Mouse (Mus musculus) lung, embryonic 16.5 days (tissue): ENCODE results near the gene Vcl. TPM values are rescaled to one million over a fixed set of nuclear protein-coding genes. Genes with fewer than 3 reads are reported as not detected.

Source experiments
- ATAC-seq: fragments of 200-750 bp; cut with Nextera tagmentation; 2 replicates; pipeline ENCODE4 v1.8.0; 2017; ENCODE audit warnings: low read depth, mild to moderate bottlenecking, moderate library complexity
- H3K27ac ChIP-seq: fragments of 300-500 bp; sonication (generic); 2 replicates; pipeline ENCODE4 v1.5.1; 2014; ENCODE audit warnings: mild to moderate bottlenecking, control low read depth, low read length
- H3K27me3 ChIP-seq: fragments of 300-500 bp; sonication (generic); 2 replicates; pipeline ENCODE4 v1.6.1; 2014; ENCODE audit warnings: low read depth, low read length, mixed read lengths; ENCODE audit not compliant: control insufficient read depth, insufficient read depth
- H3K36me3 ChIP-seq: fragments of 300-500 bp; sonication (generic); 2 replicates; pipeline ENCODE4 v1.6.1; 2014; ENCODE audit warnings: low read length; ENCODE audit not compliant: control insufficient read depth, insufficient read depth
- H3K4me1 ChIP-seq: fragments of 300-500 bp; sonication (generic); replicated peaks from 2 replicates; pipeline ENCODE4 v1.6.1; 2014; ENCODE audit warnings: low read length, mixed read lengths; ENCODE audit not compliant: control insufficient read depth, insufficient read depth
- H3K4me2 ChIP-seq: fragments of 300-500 bp; sonication (generic); 2 replicates; pipeline ENCODE4 v1.6.1; 2014; ENCODE audit warnings: low read depth, low read length, control low read depth
- H3K4me3 ChIP-seq: fragments of 300-500 bp; sonication (generic); 2 replicates; pipeline ENCODE4 v1.5.1; 2014; ENCODE audit warnings: mild to moderate bottlenecking, low read length, control low read depth
- H3K9ac ChIP-seq: fragments of 300-500 bp; sonication (generic); 2 replicates; pipeline ENCODE4 v1.6.1; 2014; ENCODE audit warnings: low read length, control low read depth
- H3K9me3 ChIP-seq: fragments of 300-500 bp; sonication (generic); 2 replicates; pipeline ENCODE4 v1.6.1; 2016; ENCODE audit warnings: low read length; ENCODE audit not compliant: control insufficient read depth
- WGBS: fragments of 180-500 bp; shearing (Covaris S2); extraction: QIAGEN DNeasy Blood & Tissue Kit; methylation state at CpG from one replicate; pipeline ENCODE4 v1.1.7; 2014; 5-methylcytosine and 5-hydroxymethylcytosine counted together
- polyA plus RNA-seq: library from polyadenylated mRNA; unstranded; fragments of >200 nt; fragmentation: Nextera tagmentation; extraction: Ambion mirVana; gene quantifications from 2 replicates; pipeline ENCODE4 v1.2.1, GENCODE M21; 2015

Gene Vcl
- polyA plus RNA-seq: 70.5 and 72.3 TPM in 2 replicates

DNA sequence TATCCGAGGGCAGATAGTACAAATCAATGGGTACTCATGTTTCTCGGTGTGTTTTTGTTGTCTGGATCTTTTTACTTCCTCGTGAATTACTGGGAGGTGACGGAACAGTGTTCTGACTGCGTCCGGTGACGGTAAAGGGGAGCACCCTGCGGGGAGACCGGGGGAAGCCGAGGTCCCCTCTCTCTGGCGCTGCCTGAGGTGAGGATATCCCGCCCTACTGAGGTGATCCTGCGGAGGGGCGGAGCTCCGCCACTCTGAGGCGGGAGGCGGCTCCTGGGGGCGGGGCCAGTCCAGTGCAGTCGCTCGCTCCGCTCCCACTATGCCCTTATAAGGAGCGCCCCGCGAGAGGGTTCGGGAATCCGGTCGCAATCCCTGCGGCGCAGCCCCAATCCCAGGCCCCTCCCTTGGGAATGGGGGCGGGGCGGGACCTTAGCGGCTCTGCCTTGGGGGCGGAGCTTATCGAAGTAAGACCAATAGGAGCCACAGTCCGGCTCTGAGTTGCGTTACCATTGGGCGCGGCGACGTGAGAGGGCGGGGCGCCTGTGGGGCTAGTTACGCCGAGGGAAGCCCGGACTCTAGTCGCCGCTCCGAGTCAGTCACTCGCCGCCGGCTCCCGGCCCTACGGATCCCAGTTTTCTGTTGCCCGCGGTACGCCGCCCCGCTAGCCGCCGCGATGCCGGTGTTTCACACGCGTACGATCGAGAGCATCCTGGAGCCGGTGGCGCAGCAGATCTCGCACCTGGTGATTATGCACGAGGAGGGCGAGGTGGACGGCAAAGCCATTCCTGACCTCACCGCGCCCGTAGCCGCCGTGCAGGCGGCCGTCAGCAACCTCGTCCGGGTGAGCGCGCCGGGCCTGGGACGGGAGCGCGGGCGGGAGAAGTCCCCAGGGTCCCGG is at the start of gene Vcl:
Vcl (plus strand) TSS at position 551 of the 898 bp plus-strand sequence.
- Histone ChIP-seq H3K4me3 (peak within 1 kb of the TSS; percentile 82), H3K27me3 (no peaks in the 10 kb centered on the region), H3K27ac (peak within 1 kb of the TSS; percentile 88), H3K9ac (peak within 1 kb of the TSS; percentile 84), H3K36me3 (no peaks in the 10 kb centered on the region), H3K4me1 (peaks cover 13% of the 10 kb centered on the region), H3K9me3 (no peaks in the 10 kb centered on the region), H3K4me2 (peak within 1 kb of the TSS; percentile 70)
- WGBS: under 1% methylated on average over 89 of the region's 89 CpGs
- peak; percentile 99 for ATAC-seq

DNA sequence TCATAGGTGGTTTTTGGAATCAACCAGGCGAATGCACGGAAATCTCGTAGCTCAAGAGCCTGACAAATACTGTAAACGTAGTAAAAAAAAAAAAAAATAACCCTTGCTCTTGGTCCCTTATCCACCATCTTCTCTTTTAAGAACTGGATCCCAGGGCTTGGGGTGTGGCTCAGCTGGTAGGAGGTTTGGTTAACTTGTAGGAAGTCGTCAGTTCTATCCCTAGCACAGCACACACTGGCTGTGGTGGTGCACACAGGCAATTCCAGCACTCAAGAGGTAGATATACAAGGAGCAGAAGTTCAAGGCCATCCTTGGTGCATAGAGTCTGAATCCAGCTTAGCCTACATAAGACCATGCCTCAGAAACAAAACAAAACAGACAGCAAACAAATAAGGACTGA is 44.5 kb upstream of the Vcl start:
- H3K36me3 ChIP-seq: no peaks in the 10 kb centered on the region
- 0 out of 2 replicates have a peak overlapping the region, but pooled peaks have one; percentile 5 for H3K4me2 ChIP-seq
- H3K27me3 ChIP-seq: no peaks in the 10 kb centered on the region
- 66% methylated on average over 5 of the region's 5 CpGs for WGBS
- ATAC-seq: no peak
- peak overlapping the region; percentile 50 for H3K27ac ChIP-seq
- H3K9me3 ChIP-seq: no peaks in the 10 kb centered on the region
- no peak overlapping the region for H3K4me3 ChIP-seq
- peaks cover 14% of the 10 kb centered on the region; the same call in 1 of the 2 replicates for H3K4me1 ChIP-seq
- H3K9ac ChIP-seq: no peak overlapping the region

DNA sequence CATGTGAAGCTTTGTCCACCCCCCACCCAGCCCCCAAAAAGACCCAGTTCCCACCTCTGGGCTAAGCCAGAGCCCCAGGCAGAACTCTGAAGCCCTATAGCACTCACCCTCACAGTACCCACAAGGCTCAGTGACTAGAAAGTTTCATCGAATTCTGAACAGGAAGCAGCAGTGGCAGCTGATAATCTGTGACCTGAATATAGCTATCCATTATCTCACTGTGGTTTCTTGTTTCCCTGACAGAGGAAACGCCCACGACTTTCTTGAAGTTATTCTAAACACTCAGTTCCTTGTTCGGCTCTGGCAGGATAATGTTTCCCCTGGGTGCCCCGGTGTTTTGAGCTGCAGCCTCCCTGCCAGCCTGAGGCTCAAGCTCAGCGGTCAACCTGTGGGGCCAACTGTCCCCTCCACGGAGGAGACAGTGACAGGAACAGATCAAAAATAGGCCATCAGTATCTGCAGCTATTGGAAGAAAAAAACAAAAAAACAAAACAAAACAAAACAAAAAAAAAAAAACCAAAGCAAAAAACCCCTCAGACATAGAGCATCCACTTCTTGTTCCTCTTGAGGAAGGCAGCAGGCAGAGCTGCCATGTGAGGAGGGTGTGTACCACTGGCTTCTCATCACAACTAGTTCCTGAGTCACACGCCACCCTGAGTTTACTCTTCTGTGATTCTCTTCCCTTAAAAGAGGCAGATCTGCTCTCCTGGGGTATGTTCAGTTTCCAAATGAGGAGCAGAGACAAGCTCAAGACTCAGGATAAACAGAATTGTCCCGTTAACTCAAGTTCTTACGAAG is 43.9 kb upstream of the Vcl start:
- 0 out of 2 replicates have a peak overlapping the region, but pooled peaks have one; percentile 17 for H3K9ac ChIP-seq
- H3K4me1 ChIP-seq: peaks cover 14% of the 10 kb centered on the region; the same call in 1 of the 2 replicates
- peak; percentile 73 for ATAC-seq
- WGBS: 23% methylated on average over 10 of the region's 10 CpGs
- H3K36me3 ChIP-seq: no peaks in the 10 kb centered on the region
- no peaks in the 10 kb centered on the region for H3K27me3 ChIP-seq
- H3K4me3 ChIP-seq: no peak overlapping the region
- H3K4me2 ChIP-seq: 0 out of 2 replicates have a peak overlapping the region, but pooled peaks have one; percentile 5
- H3K27ac ChIP-seq: peak overlapping the region; percentile 60
- no peaks in the 10 kb centered on the region for H3K9me3 ChIP-seq

DNA sequence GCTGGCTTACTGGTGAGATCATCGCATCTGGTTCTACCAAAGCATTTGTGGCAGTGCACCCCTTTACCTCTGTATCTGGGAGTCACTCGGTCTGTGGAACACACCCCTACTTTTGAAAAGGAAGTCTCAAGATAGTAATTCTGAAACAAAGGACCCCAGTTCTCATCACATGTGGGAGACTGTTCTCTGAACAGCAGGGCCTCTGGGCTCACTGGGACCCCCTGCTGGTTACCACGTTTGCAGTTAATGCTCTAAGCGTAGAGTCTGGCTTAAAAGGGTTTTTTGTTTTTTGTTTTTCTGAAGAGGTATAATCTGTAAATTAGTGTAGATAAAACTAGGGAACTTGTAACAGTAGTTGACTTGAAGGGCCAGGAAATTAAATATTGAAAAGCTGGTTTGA is 42.9 kb upstream of the Vcl start:
- Histone ChIP-seq H3K27me3 (no peaks in the 10 kb centered on the region), H3K4me2 (no peak overlapping the region), H3K36me3 (no peaks in the 10 kb centered on the region), H3K9ac (no peak overlapping the region), H3K27ac (peak overlapping the region; percentile 60), H3K4me3 (no peak overlapping the region), H3K4me1 (peaks cover 11% of the 10 kb centered on the region; the same call in 1 of the 2 replicates), H3K9me3 (no peaks in the 10 kb centered on the region)
- ATAC-seq: 0 out of 2 replicates have a peak, but pooled peaks have one; percentile 29
- WGBS: 39% methylated on average over 4 of the region's 4 CpGs

DNA sequence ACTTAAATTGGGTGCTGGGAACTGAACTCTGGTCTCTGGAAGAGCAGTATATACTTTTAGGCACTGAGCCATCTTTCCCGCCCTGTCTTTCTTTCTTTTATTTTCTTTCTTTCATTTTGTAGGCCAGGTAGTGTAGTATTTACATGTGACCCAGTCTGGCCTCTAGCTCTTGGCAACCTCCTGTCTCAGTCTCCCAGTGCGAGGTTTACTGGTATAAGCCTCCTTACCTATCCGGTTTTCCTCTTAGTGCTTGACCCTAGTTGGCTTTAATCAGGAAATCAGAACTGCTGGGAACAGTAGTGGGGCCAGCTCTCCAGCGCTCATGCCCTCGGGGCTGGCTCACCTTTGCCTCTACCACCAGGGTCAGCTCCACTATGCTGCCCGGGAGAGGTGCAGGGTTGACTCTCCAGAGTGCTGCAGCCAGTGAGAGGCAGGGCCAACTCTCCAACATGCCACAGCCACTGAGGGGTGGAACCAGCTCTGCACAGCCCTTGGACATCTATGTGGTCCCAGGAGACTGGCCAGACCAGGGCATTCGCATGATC is 41.6 kb upstream of the Vcl start:
- no peaks in the 10 kb centered on the region for H3K36me3 ChIP-seq
- no peak overlapping the region for H3K4me2 ChIP-seq
- H3K9me3 ChIP-seq: no peaks in the 10 kb centered on the region
- ATAC-seq: no peak
- peaks cover 16% of the 10 kb centered on the region for H3K4me1 ChIP-seq
- H3K4me3 ChIP-seq: no peak overlapping the region
- no peak overlapping the region for H3K9ac ChIP-seq
- no peak overlapping the region for H3K27ac ChIP-seq
- no peaks in the 10 kb centered on the region for H3K27me3 ChIP-seq
- 85% methylated on average over 7 of the region's 7 CpGs for WGBS

DNA sequence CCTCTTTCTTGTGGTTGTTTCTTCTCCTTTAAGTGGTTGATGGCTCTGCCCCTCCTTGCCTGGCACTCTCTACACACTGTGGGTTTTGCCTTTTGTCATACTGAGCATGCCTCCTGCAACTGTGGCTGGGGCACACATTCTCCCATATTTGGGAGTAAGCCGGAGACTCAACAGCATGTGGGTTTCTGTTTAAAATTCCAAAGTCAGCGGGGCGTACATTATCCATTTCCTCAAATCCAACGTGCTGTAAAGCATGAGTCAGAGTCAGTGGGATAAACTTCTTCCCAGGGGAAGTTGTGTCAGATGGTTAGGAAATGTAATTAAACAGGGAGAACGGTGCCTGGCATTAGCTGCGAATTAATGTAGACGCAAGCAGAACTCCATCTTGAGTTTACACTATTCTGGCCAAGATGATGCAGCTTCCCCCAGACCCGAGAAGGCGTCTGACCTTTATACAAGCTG is 37.2 kb upstream of the Vcl start:
- peak; percentile 82 for ATAC-seq

DNA sequence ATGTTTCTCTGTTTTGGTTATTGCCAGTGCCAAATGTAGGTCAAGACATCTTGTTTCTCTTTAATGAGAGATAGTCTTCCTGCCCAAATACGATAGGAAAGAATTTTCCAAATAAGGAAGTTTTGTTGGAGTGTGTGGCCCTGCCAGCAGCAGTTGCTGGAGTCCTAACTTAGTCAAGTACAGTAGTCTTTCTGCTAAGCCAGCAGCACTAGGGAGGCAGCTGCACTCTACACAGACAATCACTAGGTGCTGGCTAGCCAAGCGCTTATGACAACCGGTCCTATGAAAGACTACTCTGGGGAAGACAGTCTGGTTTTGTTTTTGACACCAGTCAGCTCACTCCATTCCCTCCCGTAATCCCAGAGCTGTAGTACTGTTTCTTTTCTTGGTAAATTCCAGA is 35.4 kb upstream of the Vcl start:
- H3K4me3 ChIP-seq: no peak overlapping the region
- no peaks in the 10 kb centered on the region for H3K9me3 ChIP-seq
- H3K27ac ChIP-seq: peak overlapping the region; percentile 59
- no peaks in the 10 kb centered on the region for H3K36me3 ChIP-seq
- H3K9ac ChIP-seq: no peak overlapping the region
- ATAC-seq: peak; percentile 69
- H3K4me1 ChIP-seq: peaks cover 13% of the 10 kb centered on the region
- WGBS: 42% methylated on average over 4 of the region's 4 CpGs
- H3K27me3 ChIP-seq: no peaks in the 10 kb centered on the region
- H3K4me2 ChIP-seq: no peak overlapping the region

More for the DNA sequence above, 37.2 kb upstream of the Vcl start:
- no peaks in the 10 kb centered on the region for H3K9me3 ChIP-seq
- no peak overlapping the region for H3K4me3 ChIP-seq
- peak overlapping the region; percentile 86 for H3K27ac ChIP-seq
- H3K36me3 ChIP-seq: no peaks in the 10 kb centered on the region
- WGBS: 27% methylated on average over 9 of the region's 9 CpGs
- no peaks in the 10 kb centered on the region for H3K27me3 ChIP-seq
- no peak overlapping the region for H3K9ac ChIP-seq
- peaks cover 13% of the 10 kb centered on the region for H3K4me1 ChIP-seq
- H3K4me2 ChIP-seq: no peak overlapping the region; the same call in 1 of the 2 replicates

DNA sequence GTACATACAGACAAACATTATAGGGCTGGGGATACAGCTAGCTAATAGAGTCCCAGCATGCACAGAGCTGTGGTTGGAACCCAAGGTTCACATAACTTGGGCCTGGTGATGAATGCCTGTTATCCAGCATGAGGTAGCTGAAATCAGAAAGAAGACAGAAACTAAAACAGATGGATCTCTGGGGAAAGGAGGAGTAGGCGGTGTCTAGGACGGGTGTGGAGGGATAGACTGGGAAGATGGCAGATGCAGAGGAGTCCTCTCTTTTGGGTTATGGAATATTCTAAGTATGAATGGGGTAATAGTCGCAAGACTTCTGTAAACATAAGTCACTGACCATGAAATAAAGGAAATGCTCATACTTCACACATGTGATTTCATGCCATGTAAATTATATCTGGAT is 27.9 kb upstream of the Vcl start:
- H3K9me3 ChIP-seq: no peaks in the 10 kb centered on the region
- no peaks in the 10 kb centered on the region for H3K36me3 ChIP-seq
- WGBS: 92% methylated on average over 3 of the region's 3 CpGs
- no peak overlapping the region for H3K4me3 ChIP-seq
- no peak overlapping the region for H3K27ac ChIP-seq
- ATAC-seq: no peak
- H3K9ac ChIP-seq: no peak overlapping the region
- no peaks in the 10 kb centered on the region for H3K27me3 ChIP-seq
- no peak overlapping the region for H3K4me2 ChIP-seq
- H3K4me1 ChIP-seq: no peaks in the 10 kb centered on the region
